Mouse (Mus musculus) embryonic facial prominence, embryonic 11.5 days (tissue): ENCODE results near the gene Prkd3. TPM values are rescaled to one million over a fixed set of nuclear protein-coding genes. Genes with fewer than 3 reads are reported as not detected.

Experiments
- polyA plus RNA-seq: library from polyadenylated mRNA; unstranded; fragments of >200 nt; fragmentation: Nextera tagmentation; extraction: Ambion mirVana; gene quantifications from 2 replicates; pipeline ENCODE4 v1.2.1, GENCODE M21; 2014

The Prkd3 gene
- polyA plus RNA-seq, 1 experiment from 2014 or later: 58.7 TPM

Other genes starting within 250 kb of the Prkd3 start
- gene Heatr5b, start 185.5 kb downstream of the Prkd3 start, polyA plus RNA-seq: 13.0 and 14.2 TPM in 2 replicates
- 38.7 and 39.5 TPM in 2 replicates for gene Gpatch11, start 185.2 kb downstream of the Prkd3 start, polyA plus RNA-seq
- 6.4 and 7.1 TPM in 2 replicates for gene Eif2ak2, start 138.2 kb downstream of the Prkd3 start, polyA plus RNA-seq
- 0.15 and 0.45 TPM in 2 replicates for gene Sult6b1, start 113.8 kb downstream of the Prkd3 start, polyA plus RNA-seq
- gene Cebpzos, start 104.3 kb downstream of the Prkd3 start, polyA plus RNA-seq: 106 and 123 TPM in 2 replicates
- 57.6 and 69.3 TPM in 2 replicates for gene Cebpz, start 83.8 kb downstream of the Prkd3 start, polyA plus RNA-seq
- 58.2 and 62.5 TPM in 2 replicates for gene Ndufaf7, start 83.7 kb downstream of the Prkd3 start, polyA plus RNA-seq
- 7.3 and 8.4 TPM in 2 replicates for gene Qpct, start 31.1 kb upstream of the Prkd3 start, polyA plus RNA-seq